Mouse (Mus musculus) small intestine, adult 2 months (tissue): ENCODE results near the gene Exoc2.

Source experiments
- CTCF ChIP-seq: fragments of 200-500 bp; IDR thresholded peaks from 2 replicates; pipeline ENCODE4 v1.5.1; 2012; ENCODE audit warnings: low read depth, mild to moderate bottlenecking, control low read depth, inconsistent platforms, low read length, moderate library complexity, mixed read lengths; ENCODE audit not compliant: insufficient replicate concordance, insufficient read length; ENCODE audit errors: extremely low read depth
- POLR2A ChIP-seq: fragments of 200-500 bp; IDR thresholded peaks from 2 replicates; pipeline ENCODE4 v1.6.1; 2012; ENCODE audit warnings: low read depth, mild to moderate bottlenecking, control low read depth, inconsistent platforms, low read length, moderate library complexity

GRCm38 (mm10) chr13:30999799-31000198 is 25.9 kb upstream of the Exoc2 start:
- TF ChIP-seq CTCF = no peak
- no peak for TF ChIP-seq POLR2A
